Mouse (Mus musculus): Measurements from ENCODE around the gene Eif3d.

DNA sequence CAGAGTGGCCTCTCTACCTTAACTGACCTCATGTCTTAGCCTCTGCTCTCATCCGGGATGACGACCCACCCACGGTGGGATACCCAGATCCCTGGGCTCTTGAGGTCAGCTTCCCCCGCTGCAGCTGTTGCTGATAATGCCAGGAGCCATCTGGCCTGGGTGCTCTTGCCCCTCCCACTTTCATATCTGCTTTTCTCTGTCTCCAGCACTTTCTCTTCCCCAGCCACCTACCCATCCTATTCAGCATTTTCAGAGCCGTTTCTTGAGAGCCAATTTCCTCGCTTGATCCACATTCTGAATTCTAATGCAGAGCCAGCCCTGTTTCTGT lies 39.0 kb downstream of the Eif3d start:
- TF ChIP-seq CTCF (IDR thresholded peaks at IDR 0.05; ENCODE audit: borderline replicate concordance, insufficient read depth, low read depth, low read length) (no peak), POLR2A (IDR thresholded peaks at IDR 0.05; ENCODE audit: borderline replicate concordance, insufficient read depth, low read length) (no peak)
